Mouse (Mus musculus) small intestine, adult 2 months (tissue): Measurements from ENCODE around the gene Drosha. TPM values are rescaled to one million over a fixed set of nuclear protein-coding genes. Genes with fewer than 3 reads are reported as not detected.

Source experiments
- H3K27ac ChIP-seq: fragments of 200-500 bp; 2 replicates; pipeline ENCODE4 v1.5.1; 2012; ENCODE audit warnings: low read depth, low read length, control low read depth, inconsistent platforms; ENCODE audit not compliant: insufficient read depth
- H3K27me3 ChIP-seq: fragments of 200-500 bp; 2 replicates; pipeline ENCODE4 v1.6.1; 2012; ENCODE audit warnings: mild to moderate bottlenecking, moderate library complexity, low read length, inconsistent platforms; ENCODE audit not compliant: control insufficient read depth, insufficient read depth
- H3K36me3 ChIP-seq: fragments of 200-500 bp; 2 replicates; pipeline ENCODE4 v1.6.1; 2012; ENCODE audit warnings: mild to moderate bottlenecking, low read length, control low read depth, inconsistent platforms; ENCODE audit not compliant: control insufficient read depth, insufficient read depth
- H3K4me1 ChIP-seq: fragments of 200-500 bp; 2 replicates; pipeline ENCODE4 v1.6.1; 2012; ENCODE audit warnings: low read length, inconsistent platforms, mixed read lengths; ENCODE audit not compliant: control insufficient read depth, insufficient read depth, insufficient read length
- H3K4me3 ChIP-seq: fragments of 200-500 bp; 2 replicates; pipeline ENCODE4 v1.5.1; 2012; ENCODE audit warnings: low read depth, mild to moderate bottlenecking, control low read depth, inconsistent platforms, low read length, moderate library complexity
- CTCF ChIP-seq: fragments of 200-500 bp; IDR thresholded peaks from 2 replicates; pipeline ENCODE4 v1.5.1; 2012; ENCODE audit warnings: low read depth, mild to moderate bottlenecking, control low read depth, inconsistent platforms, low read length, moderate library complexity, mixed read lengths; ENCODE audit not compliant: insufficient replicate concordance, insufficient read length; ENCODE audit errors: extremely low read depth
- POLR2A ChIP-seq: fragments of 200-500 bp; IDR thresholded peaks from 2 replicates; pipeline ENCODE4 v1.6.1; 2012; ENCODE audit warnings: low read depth, mild to moderate bottlenecking, control low read depth, inconsistent platforms, low read length, moderate library complexity
- WGBS: fragments of 180-500 bp; shearing (Covaris S2); methylation state at CpG from one replicate; pipeline ENCODE4 v1.1.7; 2018; 5-methylcytosine and 5-hydroxymethylcytosine counted together
- polyA plus RNA-seq: library from polyadenylated mRNA; depleted of rRNA; stranded (reverse); fragments of >200 nt; gene quantifications from 2 replicates; pipeline ENCODE4 v1.2.3, GENCODE M21; 2012

Drosha gene
- polyA plus RNA-seq, 1 experiment = 9.9 TPM

DNA sequence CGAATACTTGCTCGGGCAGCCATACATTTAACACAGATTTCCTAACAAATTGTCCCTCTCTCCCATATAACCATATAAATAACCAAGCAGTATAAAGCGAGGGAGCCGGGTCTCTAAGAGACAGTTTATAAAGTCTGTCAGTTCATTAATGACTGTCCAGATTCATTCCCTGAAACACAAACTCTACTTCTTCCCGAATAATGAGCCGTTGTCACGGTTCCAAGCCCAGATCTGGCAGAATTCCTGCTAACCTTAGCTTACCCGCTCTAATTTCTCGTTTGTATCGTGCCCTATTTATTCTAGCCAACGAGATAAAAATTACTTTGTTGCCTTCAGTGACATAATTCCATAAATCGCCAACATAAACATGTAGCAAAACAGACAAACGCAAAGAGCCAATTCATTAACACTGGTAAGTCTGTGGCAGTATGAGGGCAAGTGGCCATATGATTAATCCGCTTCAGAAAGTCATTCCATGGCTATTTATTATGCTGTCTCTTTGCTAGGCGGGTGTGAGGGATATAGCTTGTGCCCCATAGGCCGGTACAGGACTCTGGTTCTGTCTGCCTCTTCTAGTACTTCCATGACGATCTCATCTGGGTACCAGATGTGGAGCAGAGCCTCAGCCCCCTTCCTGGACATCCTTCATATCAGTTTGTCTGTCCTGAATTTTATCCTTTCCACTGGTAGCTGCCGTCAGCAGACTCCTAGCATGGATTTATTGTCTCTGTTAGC, 51.0 kb downstream of the Drosha start:
- no peak overlapping the region for H3K27ac ChIP-seq
- H3K36me3 ChIP-seq = peaks cover 22% of the 10 kb centered on the region
- H3K4me3 ChIP-seq = no peak overlapping the region
- H3K4me1 ChIP-seq = no peaks in the 10 kb centered on the region
- no peak for TF ChIP-seq CTCF
- H3K27me3 ChIP-seq = no peaks in the 10 kb centered on the region
- 82% methylated on average over 18 of the region's 18 CpGs for WGBS

DNA sequence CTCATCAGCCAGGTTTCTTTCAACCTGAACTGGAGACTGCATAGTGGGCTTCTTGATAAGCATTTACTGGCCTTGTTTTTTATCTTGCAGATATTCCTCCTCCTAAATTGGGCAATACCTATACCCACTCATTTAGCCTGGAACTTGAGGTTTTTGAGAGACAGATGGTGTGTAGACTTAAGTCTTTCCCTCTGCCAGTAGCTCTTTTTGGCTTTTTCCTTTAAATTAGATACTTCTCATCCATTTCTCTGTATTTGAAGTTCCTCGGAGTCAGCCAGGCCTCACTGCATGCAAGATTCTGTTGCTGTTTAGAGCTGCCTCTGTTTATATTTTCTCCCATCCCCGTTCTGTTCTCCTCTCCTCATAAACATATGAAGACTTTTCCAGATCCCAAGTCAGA, 51.7 kb downstream of the Drosha start:
- H3K4me1 ChIP-seq = no peaks in the 10 kb centered on the region
- peaks cover 20% of the 10 kb centered on the region for H3K36me3 ChIP-seq
- no peak for TF ChIP-seq POLR2A
- no peak for TF ChIP-seq CTCF
- no peak overlapping the region for H3K27ac ChIP-seq
- WGBS = 85% methylated on average over 2 of the region's 2 CpGs
- H3K4me3 ChIP-seq = no peak overlapping the region
- H3K27me3 ChIP-seq = no peaks in the 10 kb centered on the region

DNA sequence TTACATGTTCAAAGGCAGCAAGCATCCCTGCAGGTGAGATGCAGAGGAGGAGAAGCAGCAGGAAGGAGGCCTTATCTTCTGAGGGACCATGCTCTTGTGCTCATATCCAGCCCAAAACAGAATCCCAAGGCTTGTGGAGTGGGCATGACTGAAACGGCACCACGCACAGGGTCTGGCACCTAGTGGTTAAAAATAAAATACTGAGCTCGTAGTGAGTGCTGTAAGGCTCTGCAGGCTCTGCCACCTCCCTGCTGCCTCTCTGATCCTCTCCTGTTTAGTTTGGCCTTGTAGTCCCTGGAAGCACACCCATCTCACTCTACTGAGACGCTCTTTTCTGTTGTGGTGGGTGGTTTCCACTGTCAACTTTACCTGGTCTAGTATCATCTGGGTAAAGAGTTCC, 52.3 kb downstream of the Drosha start:
- Histone ChIP-seq H3K4me1 (no peaks in the 10 kb centered on the region), H3K36me3 (peaks cover 24% of the 10 kb centered on the region), H3K27me3 (no peaks in the 10 kb centered on the region), H3K27ac (no peak overlapping the region), H3K4me3 (no peak overlapping the region)
- no peak for TF ChIP-seq CTCF
- no peak for TF ChIP-seq POLR2A
- WGBS = 93% methylated on average over 4 of the region's 4 CpGs

GRCm38 (mm10) chr15:12877934-12878333, 53.3 kb downstream of the Drosha start:
- Histone ChIP-seq H3K4me3 (no peak overlapping the region), H3K4me1 (no peaks in the 10 kb centered on the region), H3K27ac (no peak overlapping the region), H3K36me3 (peaks cover 32% of the 10 kb centered on the region), H3K27me3 (no peaks in the 10 kb centered on the region)
- TF ChIP-seq POLR2A = no peak
- no peak for TF ChIP-seq CTCF
- 87% methylated on average over 12 of the region's 12 CpGs for WGBS

- H3K27ac ChIP-seq = no peak overlapping the region
- 90% methylated on average over 9 of the region's 9 CpGs for WGBS
- H3K36me3 ChIP-seq = peaks cover 37% of the 10 kb centered on the region
- TF ChIP-seq POLR2A = no peak
- TF ChIP-seq CTCF = no peak
- no peak overlapping the region for H3K4me3 ChIP-seq
- no peaks in the 10 kb centered on the region for H3K27me3 ChIP-seq
- H3K4me1 ChIP-seq = no peaks in the 10 kb centered on the region
Observed at GRCm38 (mm10) chr15:12878581-12878980, 54.0 kb downstream of the Drosha start.

DNA sequence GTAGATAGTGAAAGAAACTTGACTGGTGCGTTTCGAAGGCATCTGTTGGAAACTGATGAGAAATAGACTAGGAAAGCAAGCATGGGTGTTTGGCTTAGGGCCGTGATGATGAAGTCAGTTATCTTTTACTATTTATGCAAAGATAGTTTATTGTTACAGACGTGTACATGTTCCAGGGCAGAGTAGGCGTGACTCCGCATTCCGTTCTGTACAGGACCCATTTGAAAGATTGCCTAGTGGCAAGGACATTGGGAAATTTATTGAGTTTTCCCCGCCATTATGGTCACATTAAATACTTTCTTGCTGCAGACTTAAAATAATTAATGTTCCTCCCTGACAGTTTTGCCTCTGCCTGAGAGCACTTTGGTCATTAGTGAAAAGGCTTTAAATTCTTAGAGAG, 55.3 kb downstream of the Drosha start:
- Histone ChIP-seq H3K4me3 (no peak overlapping the region), H3K4me1 (no peaks in the 10 kb centered on the region), H3K36me3 (peaks cover 44% of the 10 kb centered on the region), H3K27ac (no peak overlapping the region), H3K27me3 (no peaks in the 10 kb centered on the region)
- no peak for TF ChIP-seq POLR2A
- no peak for TF ChIP-seq CTCF
- WGBS = 90% methylated on average over 8 of the region's 8 CpGs

DNA sequence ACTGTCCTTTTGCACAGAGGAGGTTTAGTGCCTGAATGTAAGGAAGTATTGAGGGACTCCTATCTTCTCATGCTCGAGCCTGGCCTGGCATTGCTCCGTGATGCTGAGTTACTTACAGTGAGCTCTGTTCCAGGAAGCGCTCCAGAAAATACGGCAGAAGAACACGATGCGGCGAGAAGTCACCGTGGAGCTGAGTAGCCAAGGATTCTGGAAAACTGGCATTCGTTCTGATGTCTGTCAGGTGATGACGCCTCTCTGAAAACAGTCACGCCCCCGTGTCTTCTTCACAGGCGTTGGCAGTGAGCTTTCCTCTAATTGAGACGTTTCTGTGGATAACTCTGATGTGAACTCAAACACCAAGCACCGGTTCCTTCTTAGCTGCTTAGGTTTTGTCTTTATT, 60.2 kb downstream of the Drosha start:
- Histone ChIP-seq H3K4me3 (no peak overlapping the region), H3K27ac (no peak overlapping the region), H3K4me1 (no peaks in the 10 kb centered on the region), H3K36me3 (peaks cover 58% of the 10 kb centered on the region), H3K27me3 (no peaks in the 10 kb centered on the region)
- TF ChIP-seq CTCF (no peak), POLR2A (no peak)
- WGBS = 91% methylated on average over 15 of the region's 15 CpGs

GRCm38 (mm10) chr15:12885361-12885760, 60.7 kb downstream of the Drosha start:
- peaks cover 61% of the 10 kb centered on the region for H3K36me3 ChIP-seq
- no peaks in the 10 kb centered on the region for H3K27me3 ChIP-seq
- no peaks in the 10 kb centered on the region for H3K4me1 ChIP-seq
- H3K27ac ChIP-seq = no peak overlapping the region
- TF ChIP-seq POLR2A (no peak), CTCF (no peak)
- H3K4me3 ChIP-seq = no peak overlapping the region
- 93% methylated on average over 11 of the region's 11 CpGs for WGBS
